ENCODE assay signal across 13 mouse cellular contexts in genomic region chr13:90051735-90052134, GRCm38 (mm10). TPM values are rescaled to one million over a fixed set of nuclear protein-coding genes. Genes with fewer than 3 reads are reported as not detected.
DNase-seq lines count a peak whose midpoint lies in the region; ATAC-seq and TF ChIP-seq lines count a peak whose summit lies in the region.
"Had no signal": no experiment of that assay in that cellular context is flagged by ENCODE, and none has a peak within 500 bp of the region (broad histone marks: within the 10 kb centered on the region; RNA-seq: fewer than 3 reads in every experiment).

No protein-coding gene starts in this region.

- TF ChIP-seq CTCF in heart, adult 2 months (IDR thresholded peaks at IDR 0.05): peak; percentile 29; the same call in 1 of the 2 replicates

- no peak overlapping the region for H3K4me3 ChIP-seq in heart, adult 2 months
- no peak overlapping the region for H3K4me3 ChIP-seq in midbrain, embryonic 14.5 days (replicated peaks; ENCODE audit: low read depth, low read length)
- no peak overlapping the region for H3K4me3 ChIP-seq in midbrain, embryonic 10.5 days
- no peak overlapping the region for H3K4me3 ChIP-seq in forebrain, embryonic 13.5 days
- H3K4me3 ChIP-seq: liver, embryonic 13.5 days had no signal

- no peak for DNase-seq in heart, adult 2 months
- DNase-seq in heart, postnatal 14 days: no peak
- DNase-seq in midbrain, embryonic 14.5 days: peak; percentile 5
- DNase-seq in midbrain, embryonic 10.5 days (ENCODE audit: low spot score): no peak
- peak; percentile 23 for DNase-seq in R1 (ENCODE audit: low read depth, low spot score)
- no peak for DNase-seq in heart, postnatal 4 days
- DNase-seq: cerebellum, adult 2 months; heart, postnatal 10 days; kidney, adult 2 months; liver, embryonic 13.5 days; spleen, adult 18-20 months had no signal

- intact Hi-C loops in heart, adult 2 months (cut with DNase I): loop anchor here (10.0 kb wide), 1 partner anchor 277 kb away; no protein-coding TSS in a partner anchor
- intact Hi-C loops in heart, postnatal 14 days (cut with DNase I): no loop called here

- no peaks in the 10 kb centered on the region for H3K9me3 ChIP-seq in midbrain, embryonic 14.5 days (ENCODE audit: control insufficient read depth, low read length)
- no peaks in the 10 kb centered on the region for H3K9me3 ChIP-seq in midbrain, embryonic 10.5 days (replicated peaks)
- H3K9me3 ChIP-seq in forebrain, embryonic 13.5 days (replicated peaks): no peaks in the 10 kb centered on the region
- H3K9me3 ChIP-seq: liver, embryonic 13.5 days had no signal

- WGBS in heart, adult 2 months: 66% methylated on average over 6 of the region's 6 CpGs
- WGBS in midbrain, embryonic 14.5 days: 78% methylated on average over 6 of the region's 6 CpGs
- WGBS in midbrain, embryonic 10.5 days: 80% methylated on average over 6 of the region's 6 CpGs
- WGBS in forebrain, embryonic 13.5 days: 80% methylated on average over 6 of the region's 6 CpGs

- H3K27me3 ChIP-seq in heart, adult 2 months (ENCODE audit: control insufficient read depth, insufficient read depth, low read length): no peaks in the 10 kb centered on the region
- H3K27me3 ChIP-seq in midbrain, embryonic 14.5 days (ENCODE audit: control insufficient read depth, insufficient read depth, low read length): no peaks in the 10 kb centered on the region
- H3K27me3 ChIP-seq in midbrain, embryonic 10.5 days (ENCODE audit: low read depth, poor library complexity, severe bottlenecking): no peaks in the 10 kb centered on the region
- no peaks in the 10 kb centered on the region for H3K27me3 ChIP-seq in forebrain, embryonic 13.5 days
- H3K27me3 ChIP-seq: liver, embryonic 13.5 days had no signal

- H3K27ac ChIP-seq in heart, adult 2 months: no peak overlapping the region
- no peak overlapping the region for H3K27ac ChIP-seq in midbrain, embryonic 14.5 days (replicated peaks; ENCODE audit: low read depth, low read length)
- H3K27ac ChIP-seq in midbrain, embryonic 10.5 days (replicated peaks): no peak overlapping the region
- no peak overlapping the region for H3K27ac ChIP-seq in forebrain, embryonic 13.5 days
- H3K27ac ChIP-seq: liver, embryonic 13.5 days had no signal

- TF ChIP-seq POLR2A in heart, adult 2 months (IDR thresholded peaks at IDR 0.05; ENCODE audit: insufficient read depth, low read depth, low read length): no peak

- H3K9ac ChIP-seq in heart, adult 2 months (ENCODE audit: low read depth, low read length): no peak overlapping the region
- no peak overlapping the region for H3K9ac ChIP-seq in midbrain, embryonic 14.5 days (replicated peaks; ENCODE audit: low read length)
- H3K9ac ChIP-seq in forebrain, embryonic 13.5 days: no peak overlapping the region
- H3K9ac ChIP-seq: liver, embryonic 13.5 days had no signal

- ATAC-seq in midbrain, embryonic 14.5 days (ENCODE audit: low FRiP score, low TSS enrichment): no peak
- ATAC-seq in megakaryocyte-erythroid progenitor cell, adult 5-6 weeks (replicated peaks; ENCODE audit: low FRiP score, low TSS enrichment, poor library complexity, severe bottlenecking): peak; percentile 47; the same call in 1 of the 2 replicates
- ATAC-seq in forebrain, embryonic 13.5 days: no peak

- no peaks in the 10 kb centered on the region for H3K79me2 ChIP-seq in heart, adult 2 months (replicated peaks; ENCODE audit: control insufficient read depth, insufficient read depth, low read length)

- no peak for TF ChIP-seq EP300 in heart, adult 2 months (IDR thresholded peaks at IDR 0.05; ENCODE audit: insufficient read depth, low read depth, low read length)

- H3K4me2 ChIP-seq in midbrain, embryonic 14.5 days (ENCODE audit: low read length): no peak overlapping the region
- no peak overlapping the region for H3K4me2 ChIP-seq in forebrain, embryonic 13.5 days
- H3K4me2 ChIP-seq: liver, embryonic 13.5 days had no signal

- H3K36me3 ChIP-seq in heart, adult 2 months (ENCODE audit: control insufficient read depth, insufficient read depth, low read length): no peaks in the 10 kb centered on the region
- H3K36me3 ChIP-seq in midbrain, embryonic 14.5 days (ENCODE audit: control insufficient read depth, insufficient read depth, low read length): no peaks in the 10 kb centered on the region
- H3K36me3 ChIP-seq in midbrain, embryonic 10.5 days: no peaks in the 10 kb centered on the region
- no peaks in the 10 kb centered on the region for H3K36me3 ChIP-seq in forebrain, embryonic 13.5 days (ENCODE audit: poor library complexity, severe bottlenecking)
- H3K36me3 ChIP-seq: liver, embryonic 13.5 days had no signal

- no peaks in the 10 kb centered on the region for H3K4me1 ChIP-seq in heart, adult 2 months (ENCODE audit: control insufficient read depth, insufficient read depth, low read length)
- H3K4me1 ChIP-seq in midbrain, embryonic 14.5 days (ENCODE audit: control insufficient read depth, insufficient read depth, low read length): no peaks in the 10 kb centered on the region
- no peaks in the 10 kb centered on the region for H3K4me1 ChIP-seq in midbrain, embryonic 10.5 days
- no peaks in the 10 kb centered on the region for H3K4me1 ChIP-seq in forebrain, embryonic 13.5 days
- H3K4me1 ChIP-seq: liver, embryonic 13.5 days had no signal

RNA-seq across cellular contexts. Expression of gene Tmem167, which starts 37.2 kb away (rescaled TPM):
- 1 to 10 TPM; 6.1 TPM for total RNA-seq in heart, adult 2 months (2021)
- 1.9 and 3.5 TPM in 2 replicates for polyA plus RNA-seq in heart, adult 2 months (2012; rRNA removed)
- total RNA-seq in heart, postnatal 14 days (2021): 1 to 10 TPM; 8.0 to 9.3 TPM
- polyA plus RNA-seq in midbrain, embryonic 14.5 days (2014; fragmentation: Nextera tagmentation; extraction: Ambion mirVana): 49.4 and 57.2 TPM in 2 replicates
- polyA plus RNA-seq in midbrain, embryonic 10.5 days (2016; fragmentation: Nextera tagmentation; extraction: Ambion mirVana): 60.7 and 61.3 TPM in 2 replicates
- 16.8 and 23.9 TPM in 2 replicates for total RNA-seq in megakaryocyte-erythroid progenitor cell, adult 5-6 weeks (2014; fragmentation: Nextera tagmentation)
- total RNA-seq in megakaryocyte-erythroid progenitor cell, adult 5-6 weeks (2017): 18.9 and 23.3 TPM in 2 replicates
- polyA plus RNA-seq in forebrain, embryonic 13.5 days (2015; fragmentation: Nextera tagmentation; extraction: Ambion mirVana): 56.5 and 57.5 TPM in 2 replicates
- total RNA-seq in heart, postnatal 4 days (2021): 10 to 100 TPM; 18.1 to 18.3 TPM

RNA-seq across cellular contexts. Expression of gene Xrcc4, which starts 37.7 kb away (rescaled TPM):
- 10 to 100 TPM in 1 of 2 experiments, 1 to 10 TPM in 1; 8.8 to 10.0 TPM for total RNA-seq in heart, adult 2 months (2021)
- polyA plus RNA-seq in heart, adult 2 months (2012; rRNA removed): 1.5 and 3.8 TPM in 2 replicates
- 10 to 100 TPM in 1 of 2 experiments, 1 to 10 TPM in 1; 9.2 to 12.6 TPM for total RNA-seq in heart, postnatal 14 days (2021)
- 15.0 and 15.6 TPM in 2 replicates for polyA plus RNA-seq in midbrain, embryonic 14.5 days (2014; fragmentation: Nextera tagmentation; extraction: Ambion mirVana)
- polyA plus RNA-seq in midbrain, embryonic 10.5 days (2016; fragmentation: Nextera tagmentation; extraction: Ambion mirVana): 9.3 and 9.7 TPM in 2 replicates
- total RNA-seq in megakaryocyte-erythroid progenitor cell, adult 5-6 weeks (2014; fragmentation: Nextera tagmentation): 2.7 and 4.1 TPM in 2 replicates
- 14.8 and 19.0 TPM in 2 replicates for total RNA-seq in megakaryocyte-erythroid progenitor cell, adult 5-6 weeks (2017)
- polyA plus RNA-seq in forebrain, embryonic 13.5 days (2015; fragmentation: Nextera tagmentation; extraction: Ambion mirVana): 14.2 and 16.2 TPM in 2 replicates
- total RNA-seq in heart, postnatal 4 days (2021): 10 to 100 TPM; 13.1 to 17.3 TPM

Comparison
In these comparisons a context has a peak if more than half of its experiments do, and no peak if none do; other contexts are left out.
1. DNase-seq: peak in midbrain, embryonic 14.5 days (single experiment) and R1 (single experiment); none in heart, adult 2 months (0 of 2), heart, postnatal 14 days (0 of 2), midbrain, embryonic 10.5 days (single experiment) and heart, postnatal 4 days (single experiment).